Mouse (Mus musculus) mouse embryonic stem cell (cell line): ENCODE measurements around the gene Trmt11.
"Not testable (repeated sequence)": the region's sequence is repeated elsewhere in the genome, so short reads cannot be mapped to it uniquely, and the experiment has no call there.

Source experiments
- in situ Hi-C, 2 experiments: fragments of 300-500 bp; cut with MboI; formaldehyde crosslinking; loops; 1 replicate in 1 of 2; 3 replicates in 1 of 2; pipeline ENCODE4 v1.14.3; 2019 to 2020; ENCODE audit warnings: low sequenced_read_pairs in 2 of 2, low pct_unique_long_range_greater_than_20kb in 1 of 2, mixed read lengths in 1 of 2; ENCODE audit not compliant: unreplicated experiment in 1 of 2

Gene Trmt11

DNA sequence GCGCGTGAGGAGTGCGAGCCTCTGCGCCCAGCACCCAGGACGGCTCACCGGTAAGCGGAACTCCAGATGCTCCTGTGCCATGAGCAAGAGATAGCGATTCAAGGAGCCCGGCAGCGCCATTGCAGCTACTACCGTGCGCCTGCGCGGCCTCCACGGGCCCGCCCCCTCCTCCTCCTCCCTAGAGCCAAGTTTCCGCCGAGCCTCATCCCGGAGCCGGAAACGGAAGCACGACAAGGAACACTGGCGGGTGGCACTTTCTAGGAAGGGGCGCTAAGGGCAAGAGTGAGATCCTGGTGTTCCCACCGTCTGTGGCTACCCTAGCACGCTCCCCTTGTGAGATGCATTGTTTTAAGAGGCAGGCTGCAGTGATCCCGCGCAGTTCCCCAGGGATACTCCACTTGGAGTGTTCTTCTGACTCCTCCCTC lies at the start of gene Trmt11:
TSS of gene Trmt11 (minus strand) at position 208 of the 425 bp plus-strand sequence.
- in situ Hi-C loops = loop anchor here in 1 of 2 experiments (25.0 kb wide), 1 partner anchor 712 kb away; the partner anchor contains the start of gene Hddc2

DNA sequence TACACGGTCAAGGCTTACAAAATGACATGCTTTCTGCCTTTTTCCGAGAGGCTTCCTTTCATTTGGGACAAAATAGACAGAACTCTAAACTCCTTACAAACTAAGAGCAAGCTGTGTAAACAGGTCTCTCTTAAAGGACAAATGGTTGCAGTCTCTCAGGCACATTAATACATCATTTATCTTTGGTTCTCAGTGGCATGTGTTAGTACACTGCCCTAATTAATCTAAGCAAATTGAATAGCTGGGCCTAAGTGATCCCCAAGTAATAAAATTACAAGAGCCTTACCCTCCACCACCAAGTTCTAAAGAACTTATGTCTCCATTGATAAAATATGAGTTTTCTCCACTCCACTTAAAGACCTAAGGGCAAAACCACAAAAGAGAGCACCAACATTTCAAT lies 47.1 kb upstream of the Trmt11 start:
- in situ Hi-C loops = no loop called here

DNA sequence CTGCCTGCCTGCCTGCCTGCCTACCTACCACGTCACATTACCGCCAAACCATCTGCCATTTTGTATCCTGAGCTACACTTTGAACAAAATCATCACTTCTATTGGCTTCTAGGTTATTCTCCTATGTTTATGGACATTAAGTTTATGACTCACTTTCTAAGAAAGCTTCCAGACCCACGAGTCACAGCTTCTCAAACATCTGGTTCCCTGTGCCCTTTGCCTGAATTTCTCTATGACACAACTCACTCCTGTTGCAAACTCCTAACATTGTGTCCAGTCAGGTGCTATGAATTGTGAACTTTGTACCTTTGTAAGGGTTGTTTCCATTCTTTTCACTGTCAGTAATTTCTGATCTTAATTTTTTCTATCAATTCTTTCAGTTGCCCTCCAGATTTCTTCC lies 37.7 kb upstream of the Trmt11 start:
- in situ Hi-C loops = no loop called here

DNA sequence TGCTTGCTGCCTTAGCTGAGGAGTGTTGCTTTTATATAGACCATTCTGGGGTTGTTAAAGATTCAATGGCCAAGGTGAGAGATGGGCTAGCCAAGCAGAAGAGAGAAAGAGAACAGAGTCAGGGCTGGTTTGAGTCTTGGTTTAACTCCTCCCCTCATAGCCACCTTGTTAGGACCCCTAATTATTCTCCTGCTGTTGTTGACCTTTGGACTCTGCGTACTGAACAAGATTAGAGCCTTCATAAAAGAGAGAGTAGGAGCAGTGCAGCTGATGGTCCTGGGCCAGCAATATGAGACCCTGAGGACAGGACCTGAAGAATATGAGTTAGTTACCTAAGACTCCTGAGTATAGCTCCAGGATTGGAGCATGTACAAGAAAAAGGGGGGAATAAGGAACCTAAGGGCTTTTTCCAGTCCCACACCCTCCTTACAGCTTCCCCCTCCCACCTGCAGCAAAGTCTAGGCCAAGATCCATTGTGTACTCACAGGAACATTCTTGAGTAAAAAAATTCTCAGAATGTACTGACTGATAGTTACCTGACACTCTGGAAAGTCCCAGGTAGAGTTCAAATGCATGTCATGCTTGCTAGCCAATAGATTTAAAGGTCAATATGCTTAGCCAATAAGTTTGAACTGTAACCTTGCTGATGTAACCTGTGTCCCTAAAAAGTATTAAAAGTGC lies 36.1 kb upstream of the Trmt11 start:
- in situ Hi-C loops = not testable (repeated sequence)

DNA sequence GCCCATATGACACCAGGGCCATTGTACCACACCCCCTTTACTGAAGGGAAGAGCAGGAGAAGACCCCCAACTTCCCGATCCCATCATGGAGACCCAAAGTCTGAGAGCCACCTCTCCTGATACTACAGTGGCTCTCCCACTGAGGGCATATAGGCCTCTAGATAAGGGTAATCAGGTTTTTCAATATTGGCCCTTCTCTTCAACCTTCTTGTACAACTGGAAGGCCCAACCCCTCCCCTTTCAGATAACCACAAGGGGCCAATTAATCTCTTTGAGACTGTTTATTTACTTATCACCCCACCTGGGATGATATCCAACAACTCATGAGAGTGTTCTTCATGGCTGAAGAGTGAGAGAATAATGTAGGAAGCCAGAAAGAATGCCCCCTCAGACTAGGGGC lies 32.2 kb upstream of the Trmt11 start:
- in situ Hi-C loops = no loop called here

DNA sequence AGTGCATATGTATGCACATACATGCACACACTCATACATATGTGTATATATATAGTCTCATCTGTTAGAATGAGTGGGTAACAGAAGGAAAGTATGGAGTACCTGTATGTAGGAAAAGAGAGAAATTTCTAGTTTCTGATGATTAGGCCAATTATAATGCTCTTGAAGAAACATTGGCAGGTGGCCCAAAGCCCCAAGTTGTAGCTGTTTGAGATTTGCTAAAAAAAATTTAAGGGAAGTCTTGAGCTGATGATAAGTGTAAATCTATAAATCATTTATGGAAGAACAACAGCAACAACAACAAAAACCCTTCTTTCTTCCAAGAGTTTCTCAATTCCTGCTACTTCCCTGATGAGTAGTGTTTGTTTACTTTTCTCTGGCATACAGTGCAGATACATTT lies 29.4 kb upstream of the Trmt11 start:
- in situ Hi-C loops = loop anchor here in 1 of 2 experiments (10.0 kb wide), 1 partner anchor 105 kb away; no protein-coding TSS in a partner anchor

DNA sequence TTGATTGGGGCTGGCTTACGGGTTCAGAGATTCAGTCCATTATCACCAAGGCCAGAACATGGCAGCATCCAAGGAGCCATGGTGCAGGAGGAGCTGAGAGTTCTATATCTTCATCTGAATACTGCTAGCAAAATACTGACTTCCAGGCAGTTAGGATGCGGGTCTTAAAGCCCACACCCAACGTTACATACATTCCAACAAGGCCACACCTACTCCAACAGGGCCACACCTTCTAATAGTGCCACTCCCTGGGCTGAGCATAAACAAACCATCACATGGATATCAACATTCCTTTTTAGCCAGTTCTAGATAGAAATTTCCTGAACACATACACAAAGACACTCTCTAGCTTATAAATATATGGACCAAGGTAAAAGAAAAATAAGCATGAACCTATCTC lies 29.0 kb upstream of the Trmt11 start, which contains the start of gene Hint3:
TSS of gene Hint3 (minus strand) at position 120 of the 400 bp plus-strand sequence.
- in situ Hi-C loops = loop anchor here in 1 of 2 experiments (10.0 kb wide), 1 partner anchor 105 kb away; no protein-coding TSS in a partner anchor

DNA sequence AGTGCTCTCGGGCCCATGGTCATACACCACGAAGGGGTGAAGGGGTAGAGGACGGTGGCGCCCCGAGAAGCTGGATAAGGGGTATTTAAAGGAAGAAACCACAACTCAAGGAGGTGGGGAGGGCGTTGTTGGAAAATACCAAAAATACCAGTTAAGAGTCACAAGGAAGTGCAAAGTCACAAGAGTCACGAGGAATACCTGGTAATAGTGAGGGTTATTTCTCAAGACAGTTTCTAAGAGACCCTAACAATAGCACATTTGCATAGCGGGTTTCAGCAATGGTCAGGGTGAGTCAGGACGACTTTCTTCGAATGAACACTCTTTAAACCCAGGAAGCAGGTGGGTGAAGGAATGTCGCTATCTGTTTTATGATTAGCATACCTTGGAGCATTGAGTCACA lies 27.9 kb upstream of the Trmt11 start:
- in situ Hi-C loops = loop anchor here in 1 of 2 experiments (10.0 kb wide), 1 partner anchor 106 kb away; no protein-coding TSS in a partner anchor

DNA sequence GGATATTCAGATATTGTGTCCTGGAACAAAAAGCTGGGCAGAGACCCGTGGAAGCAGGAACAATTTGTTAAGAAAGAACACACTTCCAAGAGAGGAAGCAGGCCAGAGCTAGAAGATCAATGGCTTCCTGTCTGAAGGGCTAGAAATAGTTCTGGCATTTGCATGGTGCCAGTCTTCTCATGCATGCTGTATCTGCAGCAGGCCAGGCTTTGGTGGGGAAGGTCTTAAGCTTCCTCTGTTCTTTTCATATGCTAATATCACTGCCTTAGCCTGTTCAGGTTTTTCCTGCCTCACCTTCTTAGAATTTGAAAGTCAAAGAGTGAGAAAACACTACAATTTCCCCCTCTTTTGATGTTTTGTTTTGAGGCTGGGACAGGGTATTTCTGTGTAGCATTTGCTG lies 27.0 kb upstream of the Trmt11 start:
- in situ Hi-C loops = loop anchor here in 1 of 2 experiments (10.0 kb wide), 1 partner anchor 107 kb away; no protein-coding TSS in a partner anchor

DNA sequence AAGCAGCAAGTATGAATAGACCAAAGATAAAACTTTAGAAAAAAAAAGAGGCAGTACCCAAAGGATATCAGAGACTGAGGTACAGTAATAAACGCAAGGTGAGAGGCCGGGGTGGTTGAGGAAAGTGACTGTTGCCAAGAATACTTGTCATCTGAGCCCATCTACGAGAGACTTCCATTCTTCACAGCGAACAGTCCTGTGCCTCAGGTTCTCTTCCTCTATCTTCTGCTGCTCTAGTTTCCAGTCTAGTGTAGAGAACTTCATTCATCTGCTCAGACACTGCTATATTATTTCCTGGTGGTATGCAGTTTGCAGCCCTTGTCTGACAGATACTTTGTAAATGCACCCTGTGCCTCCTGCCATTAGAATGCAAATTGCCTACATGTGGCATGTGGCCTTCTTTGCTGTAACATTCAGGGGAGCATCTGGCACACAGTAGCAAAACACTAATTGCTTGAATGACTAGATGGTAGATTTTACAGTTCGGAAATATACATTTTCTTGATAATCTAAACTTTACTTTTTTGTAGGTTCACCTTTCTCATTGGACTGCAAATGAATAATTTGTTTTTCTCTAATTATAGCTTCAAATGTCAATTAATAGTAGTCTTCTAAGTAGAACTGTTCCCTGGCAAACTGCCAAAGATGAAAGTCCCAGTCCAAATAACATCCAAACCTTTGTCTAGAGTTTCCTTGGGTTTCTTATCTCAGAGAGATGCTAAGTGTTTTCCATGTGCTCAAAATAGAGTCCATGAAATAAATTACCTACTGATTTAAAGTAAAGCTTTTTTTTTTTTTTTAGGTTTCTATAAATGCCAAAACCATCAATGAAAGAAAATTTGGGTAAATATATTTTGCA lies 23.8 kb upstream of the Trmt11 start:
- in situ Hi-C loops = loop anchor here (10.0 to 25.0 kb wide), 2 partner anchors 110 to 688 kb away; partner anchors contain the start of gene Hddc2 (in 1 of the 2)

DNA sequence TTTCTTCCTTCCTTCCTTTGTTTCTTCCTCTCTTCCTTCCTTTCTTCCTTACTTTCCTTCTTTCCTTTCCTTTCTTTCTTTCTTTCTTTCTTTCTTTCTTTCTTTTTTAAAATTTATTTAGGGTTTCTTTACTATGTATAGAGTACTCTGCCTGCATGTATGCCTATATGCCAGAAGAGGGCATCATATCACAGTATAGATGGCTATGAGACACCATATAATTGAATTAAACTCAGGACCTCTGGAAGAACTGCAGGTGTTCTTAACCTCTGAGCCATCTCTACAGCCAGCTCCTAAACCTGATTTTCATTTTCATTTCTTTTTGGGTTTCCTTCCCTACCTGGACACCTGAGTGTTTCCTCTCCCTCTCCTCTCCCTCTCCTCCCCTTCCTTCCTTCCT lies 22.4 kb upstream of the Trmt11 start:
- in situ Hi-C loops = loop anchor here (10.0 to 25.0 kb wide), 2 partner anchors 112 to 689 kb away; partner anchors contain the start of gene Hddc2 (in 1 of the 2)

DNA sequence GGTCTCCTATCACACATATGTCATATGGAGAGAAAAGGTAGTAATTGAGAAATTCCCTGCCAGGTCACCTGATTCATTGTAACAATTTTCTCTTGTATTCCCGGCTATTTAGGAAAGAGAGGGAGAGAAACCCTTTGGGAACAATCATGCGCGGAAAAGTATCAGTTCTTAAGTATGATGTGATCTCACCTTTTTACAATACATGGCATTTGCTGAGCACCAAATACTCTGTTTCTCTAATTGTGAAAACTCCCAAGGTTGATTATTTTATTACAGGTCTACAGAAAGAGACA lies 18.3 kb upstream of the Trmt11 start:
- in situ Hi-C loops = loop anchor here (10.0 to 25.0 kb wide), 3 partner anchors 96 to 693 kb away; partner anchors contain the start of genes Ncoa7 (in 2 of the 2) and Hddc2 (in 1 of the 2)

DNA sequence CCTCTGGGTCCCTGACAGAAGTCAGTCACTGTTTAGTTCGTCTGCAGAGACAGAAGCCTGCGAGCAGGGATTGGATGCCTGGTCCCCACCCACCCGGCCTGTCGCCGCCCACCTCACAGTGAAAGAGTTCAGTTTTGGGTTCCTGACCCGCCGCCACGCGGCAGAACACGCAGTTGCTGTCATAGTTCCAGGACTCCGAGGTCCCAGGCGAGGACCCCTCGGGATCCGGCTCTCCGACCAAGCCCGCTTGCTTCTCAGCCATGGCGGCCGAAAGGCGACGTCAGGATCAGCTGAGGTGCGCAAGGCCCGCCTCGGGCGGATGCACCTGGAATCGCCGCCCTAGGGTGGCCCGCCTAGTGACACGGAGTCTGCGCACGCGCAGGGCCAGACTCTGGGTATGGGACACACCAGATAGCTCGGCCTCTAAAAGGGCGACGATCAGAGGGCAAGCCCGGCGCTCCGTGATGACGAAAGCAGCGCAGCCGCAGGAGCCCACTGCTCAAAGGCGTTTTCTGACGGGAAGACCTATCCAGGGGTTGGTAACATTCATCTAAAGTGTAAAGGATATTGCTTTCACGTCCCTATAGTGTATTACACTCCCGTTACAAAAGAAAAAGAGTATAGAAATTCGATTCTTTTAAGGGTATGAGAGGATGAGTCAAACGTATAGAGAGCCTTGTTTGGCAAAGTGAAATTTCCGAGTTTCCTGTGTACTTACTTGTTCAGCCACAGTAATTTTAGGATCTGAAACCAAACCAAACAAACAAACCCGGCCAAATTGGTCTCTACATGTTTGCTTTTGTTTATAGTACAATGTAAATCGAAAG lies 17.8 kb upstream of the Trmt11 start:
- in situ Hi-C loops = loop anchor here (10.0 to 25.0 kb wide), 3 partner anchors 96 to 694 kb away; partner anchors contain the start of genes Ncoa7 (in 2 of the 2) and Hddc2 (in 1 of the 2)

DNA sequence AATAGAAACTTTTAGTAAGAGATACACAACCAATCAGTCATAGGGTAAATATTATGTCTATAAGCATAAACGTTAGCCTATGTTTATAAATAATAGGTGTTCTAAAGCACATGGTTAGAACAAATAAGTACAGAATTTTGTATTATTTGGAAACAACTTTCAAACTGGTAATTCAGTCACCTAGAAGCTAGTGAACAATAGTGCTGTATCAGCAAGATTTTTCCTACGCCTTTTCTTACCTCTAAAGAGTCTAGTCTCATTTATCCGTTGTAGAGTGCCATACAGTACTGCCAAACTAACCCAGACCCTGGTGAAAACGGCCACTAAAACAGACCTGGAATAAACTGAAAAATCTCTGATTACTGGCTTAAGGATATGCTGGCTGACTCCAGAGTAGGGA lies 12.5 kb upstream of the Trmt11 start:
- in situ Hi-C loops = loop anchor here (10.0 to 25.0 kb wide), 3 partner anchors 102 to 699 kb away; partner anchors contain the start of genes Ncoa7 (in 2 of the 2) and Hddc2 (in 1 of the 2)

DNA sequence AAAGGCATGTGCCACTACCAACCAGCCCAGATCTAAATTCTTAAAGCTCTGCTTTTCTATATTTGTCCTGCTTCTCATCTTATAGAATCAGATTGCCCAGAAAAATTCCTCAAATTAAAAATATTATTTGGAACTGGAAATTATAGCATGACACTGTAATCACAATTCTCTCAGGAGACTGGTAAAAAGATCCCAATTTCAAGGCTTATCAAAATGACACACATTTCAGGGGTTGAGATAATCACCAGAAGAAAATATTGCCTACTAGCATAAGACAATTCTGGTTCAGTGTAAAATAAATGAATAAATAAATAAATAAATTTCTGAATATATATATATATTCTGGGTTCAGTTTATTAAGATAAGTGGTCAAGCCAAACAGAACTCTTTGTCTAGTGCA lies 9.1 kb upstream of the Trmt11 start:
- in situ Hi-C loops = loop anchor here (10.0 to 25.0 kb wide), 3 partner anchors 105 to 703 kb away; partner anchors contain the start of genes Ncoa7 (in 2 of the 2) and Hddc2 (in 1 of the 2)

DNA sequence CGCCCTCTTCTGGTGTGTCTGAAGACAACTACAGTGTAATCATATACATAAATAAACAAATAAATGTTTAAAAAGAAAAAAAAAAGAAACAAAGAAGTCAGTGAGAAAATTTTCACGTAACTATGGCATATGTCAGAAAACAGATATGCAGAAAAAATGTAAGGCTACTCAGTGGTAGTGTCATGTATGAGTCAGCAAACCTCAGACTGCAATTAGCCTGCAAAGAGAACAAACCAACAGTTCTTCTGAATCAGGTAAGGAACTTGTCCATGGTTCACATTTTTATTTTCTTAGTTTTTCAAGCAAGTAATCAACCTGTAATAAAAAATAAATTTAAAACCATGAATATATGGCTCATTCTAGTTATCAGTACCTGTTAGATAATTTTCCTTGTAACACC lies 7.6 kb upstream of the Trmt11 start:
- in situ Hi-C loops = loop anchor here in 1 of 2 experiments (25.0 kb wide), 1 partner anchor 704 kb away; the partner anchor contains the start of gene Hddc2

DNA sequence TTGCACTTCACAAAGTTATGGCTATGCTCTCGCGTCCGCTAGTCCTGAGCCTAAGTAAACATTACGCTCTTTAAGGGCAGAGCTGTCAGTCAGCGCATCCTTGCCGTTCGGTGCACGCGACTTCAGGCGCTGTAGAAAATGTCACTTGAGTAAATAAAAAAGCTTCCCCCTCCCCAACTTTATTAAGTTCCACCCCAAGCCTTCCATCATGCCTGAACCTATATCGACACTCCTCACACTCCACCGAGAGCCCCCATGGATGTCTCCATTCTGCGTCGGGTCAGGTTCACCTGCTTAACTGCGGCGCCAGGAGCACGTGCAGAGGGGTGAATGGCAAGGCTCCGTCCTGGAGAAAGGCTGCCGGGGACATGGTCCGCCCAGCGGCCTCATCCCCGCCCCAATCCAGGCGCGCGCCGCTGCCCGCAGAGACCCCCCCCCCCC lies 435 bp downstream of the Trmt11 start:
- in situ Hi-C loops = loop anchor here in 1 of 2 experiments (25.0 kb wide), 1 partner anchor 712 kb away; the partner anchor contains the start of gene Hddc2

DNA sequence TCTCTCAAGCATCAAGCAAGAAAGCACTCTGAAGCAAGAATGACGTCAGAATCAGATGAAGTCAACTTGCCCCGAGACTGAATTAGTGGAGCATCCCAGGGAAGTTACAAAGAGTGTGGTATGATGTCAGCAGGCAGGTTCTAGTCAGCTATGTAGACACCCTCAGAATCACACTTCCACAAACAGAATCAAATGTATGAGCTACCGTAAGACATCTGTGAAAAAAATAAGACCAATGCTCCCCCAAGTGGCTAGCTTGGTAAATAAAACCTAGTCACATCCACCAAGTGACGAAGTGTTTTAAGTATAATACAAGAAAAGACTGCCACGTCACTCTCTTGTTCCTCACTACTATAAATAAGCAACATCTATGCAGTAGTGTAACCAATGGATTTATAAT lies 13.5 kb downstream of the Trmt11 start:
- in situ Hi-C loops = no loop called here
